Mouse (Mus musculus): ENCODE measurements at regions not wholly inside any gene's neighbourhood (a gene's known extent, or its start where the extent isn't known, plus 50 kb on each side); places are given as distances from the start of the nearest gene placed in this dataset.

DNA sequence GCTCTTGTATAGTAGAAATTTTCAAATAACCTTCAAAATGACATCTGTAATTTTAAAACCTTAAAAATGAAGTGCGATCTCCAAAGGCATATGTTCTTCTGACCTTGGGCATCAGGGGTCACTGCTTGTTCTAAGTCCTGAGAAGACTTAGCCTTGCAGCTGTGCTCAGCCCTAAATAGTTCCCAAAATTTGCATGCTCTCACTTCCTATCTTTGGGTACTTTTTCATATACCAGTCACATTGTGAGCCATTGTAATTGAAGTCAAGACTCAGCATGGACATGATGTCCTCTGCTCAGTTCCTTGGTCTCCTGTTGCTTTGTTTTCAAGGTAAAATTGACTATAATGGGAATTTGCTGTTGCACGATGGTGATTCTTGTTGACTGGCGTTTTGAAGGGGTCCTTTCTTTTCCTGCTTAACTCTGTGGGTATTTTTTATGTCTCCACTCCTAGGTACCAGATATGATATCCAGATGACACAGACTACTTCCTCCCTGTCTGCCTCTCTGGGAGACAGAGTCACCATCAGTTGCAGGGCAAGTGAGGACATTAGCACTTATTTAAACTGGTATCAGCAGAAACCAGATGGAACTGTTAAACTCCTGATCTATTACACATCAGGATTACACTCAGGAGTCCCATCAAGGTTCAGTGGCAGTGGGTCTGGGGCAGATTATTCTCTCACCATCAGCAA lies 1144.6 kb upstream of the Tacstd2 start:
- no peak for TF ChIP-seq NRF1 (IDR thresholded peaks at IDR 0.05; ENCODE audit: low read depth, low read length)
- TF ChIP-seq ZC3H11A (IDR thresholded peaks at IDR 0.05; ENCODE audit: low read depth, low read length), result no peak
- TF ChIP-seq EP300 (IDR thresholded peaks at IDR 0.05; ENCODE audit: low read length), result peak; percentile 89
- peak in 1 of 2 experiments; percentile 34; a peak in 2 of 4 replicates for TF ChIP-seq CTCF (conservative IDR thresholded peaks at IDR 0.05 in 1 of 2, IDR thresholded peaks at IDR 0.05 in 1 of 2; ENCODE audit: low read depth in 2 of 2, low read length in 2 of 2)
- TF ChIP-seq ETS1 (conservative IDR thresholded peaks at IDR 0.05; ENCODE audit: low read depth, low read length), result peak; percentile 73
- no peak for TF ChIP-seq POLR2A (IDR thresholded peaks at IDR 0.05; ENCODE audit: low read depth, low read length)
- no peak for TF ChIP-seq E2F4 (IDR thresholded peaks at IDR 0.05; ENCODE audit: insufficient replicate concordance, low read depth, low read length)

Data from CH12.LX (cell line).